Mouse (Mus musculus): ENCODE measurements at regions not wholly inside any gene's neighbourhood (a gene's known extent, or its start where the extent isn't known, plus 50 kb on each side); places are given as distances from the start of the nearest gene placed in this dataset.

- no peak for DNase-seq (ENCODE audit: low spot score in 2 of 2)
These were observed 1314.5 kb upstream of the Gm7489 start for GRCm38 (mm10) chr15:52570256-52570655.

- no peak for DNase-seq (ENCODE audit: low spot score in 2 of 2)
These were observed 1307.1 kb upstream of the Gm7489 start for GRCm38 (mm10) chr15:52577614-52578013.

- no peak for DNase-seq (ENCODE audit: low spot score in 2 of 2)
These were observed 1295.3 kb upstream of the Gm7489 start for GRCm38 (mm10) chr15:52589391-52589790.

GRCm38 (mm10) chr15:52599511-52599910, 1285.2 kb upstream of the Gm7489 start:
- no peak for DNase-seq (ENCODE audit: low spot score in 2 of 2)

- DNase-seq (ENCODE audit: low spot score in 2 of 2): no peak
These were observed 1284.7 kb upstream of the Gm7489 start for GRCm38 (mm10) chr15:52599957-52600356.

- DNase-seq (ENCODE audit: low spot score in 2 of 2): no peak
These were observed 1244.9 kb upstream of the Gm7489 start for GRCm38 (mm10) chr15:52639790-52640189.

- no peak for DNase-seq (ENCODE audit: low spot score in 2 of 2)
These were observed 1238.7 kb upstream of the Gm7489 start for GRCm38 (mm10) chr15:52645961-52646360.

GRCm38 (mm10) chr15:52657916-52658315, 1226.8 kb upstream of the Gm7489 start:
- no peak for DNase-seq (ENCODE audit: low spot score in 2 of 2)
